Mouse (Mus musculus) limb, embryonic 14.5 days (tissue): Measurements from ENCODE around the gene Akip1. TPM values are rescaled to one million over a fixed set of nuclear protein-coding genes. Genes with fewer than 3 reads are reported as not detected.
A peak's percentile ranks its signal among the peaks of the same experiment; 100 is the strongest.

ENCODE experiments used
- ATAC-seq: fragments of 200-750 bp; cut with Nextera tagmentation; 2 replicates; pipeline ENCODE4 v1.8.0; 2017; ENCODE audit warnings: low read depth, moderate number of reproducible peaks, moderate TSS enrichment; ENCODE audit not compliant: low FRiP score
- DNase-seq: peaks from one replicate; pipeline ENCODE4 v3.0.0-alpha.2; 2015; ENCODE audit warnings: low spot score
- H3K27ac ChIP-seq: fragments of 300-500 bp; sonication (generic); replicated peaks from 2 replicates; pipeline ENCODE4 v1.5.1; 2014; ENCODE audit warnings: low read depth, mild to moderate bottlenecking, low read length, moderate library complexity, mixed read lengths
- H3K27me3 ChIP-seq: fragments of 300-500 bp; sonication (generic); 2 replicates; pipeline ENCODE4 v1.6.1; 2014; ENCODE audit warnings: low read length, mixed read lengths; ENCODE audit not compliant: control insufficient read depth, insufficient read depth
- H3K36me3 ChIP-seq: fragments of 300-500 bp; sonication (generic); 2 replicates; pipeline ENCODE4 v1.6.1; 2014; ENCODE audit warnings: mild to moderate bottlenecking, low read length, moderate library complexity, mixed read lengths; ENCODE audit not compliant: control insufficient read depth, insufficient read depth
- H3K4me1 ChIP-seq: fragments of 300-500 bp; sonication (generic); 2 replicates; pipeline ENCODE4 v1.6.1; 2014; ENCODE audit warnings: antibody characterized with exemption, low read length, mixed read lengths; ENCODE audit not compliant: control insufficient read depth, insufficient read depth
- H3K4me2 ChIP-seq: fragments of 300-500 bp; sonication (generic); replicated peaks from 2 replicates; pipeline ENCODE4 v1.6.1; 2014; ENCODE audit warnings: low read depth, mild to moderate bottlenecking, low read length, moderate library complexity; ENCODE audit not compliant: severe bottlenecking
- H3K4me3 ChIP-seq: fragments of 300-500 bp; sonication (generic); replicated peaks from 2 replicates; pipeline ENCODE4 v1.5.1; 2014; ENCODE audit warnings: low read length
- H3K9ac ChIP-seq: fragments of 300-500 bp; sonication (generic); 2 replicates; pipeline ENCODE4 v1.6.1; 2014; ENCODE audit warnings: mild to moderate bottlenecking, low read depth, low read length, moderate library complexity; ENCODE audit not compliant: severe bottlenecking
- H3K9me3 ChIP-seq: fragments of 300-500 bp; sonication (generic); 2 replicates; pipeline ENCODE4 v1.6.1; 2016; ENCODE audit warnings: low read length; ENCODE audit not compliant: control insufficient read depth
- POLR2A ChIP-seq: fragments of 200-500 bp; IDR thresholded peaks from 2 replicates; pipeline ENCODE4 v1.8.0; 2012; ENCODE audit warnings: inconsistent platforms, mild to moderate bottlenecking, moderate library complexity, borderline replicate concordance; ENCODE audit not compliant: insufficient read depth, insufficient read length; ENCODE audit errors: extremely low read depth
- WGBS: fragments of 180-500 bp; shearing (Covaris S2); extraction: QIAGEN DNeasy Blood & Tissue Kit; methylation state at CpG from one replicate; pipeline ENCODE4 v1.1.7; 2014; 5-methylcytosine and 5-hydroxymethylcytosine counted together
- polyA plus RNA-seq, 2 experiments: library from polyadenylated mRNA; depleted of rRNA in 1 of 2; stranded (reverse) in 1 of 2; unstranded in 1 of 2; fragments of >200 nt; fragmentation: Nextera tagmentation in 1 of 2; extraction: Ambion mirVana in 1 of 2; gene quantifications; 2 replicates each; pipeline versions ENCODE4 v1.2.1 to v1.2.3; 2012 to 2014

Akip1 gene
- polyA plus RNA-seq, 2 experiments, result 25.5 to 39.0 TPM

DNA sequence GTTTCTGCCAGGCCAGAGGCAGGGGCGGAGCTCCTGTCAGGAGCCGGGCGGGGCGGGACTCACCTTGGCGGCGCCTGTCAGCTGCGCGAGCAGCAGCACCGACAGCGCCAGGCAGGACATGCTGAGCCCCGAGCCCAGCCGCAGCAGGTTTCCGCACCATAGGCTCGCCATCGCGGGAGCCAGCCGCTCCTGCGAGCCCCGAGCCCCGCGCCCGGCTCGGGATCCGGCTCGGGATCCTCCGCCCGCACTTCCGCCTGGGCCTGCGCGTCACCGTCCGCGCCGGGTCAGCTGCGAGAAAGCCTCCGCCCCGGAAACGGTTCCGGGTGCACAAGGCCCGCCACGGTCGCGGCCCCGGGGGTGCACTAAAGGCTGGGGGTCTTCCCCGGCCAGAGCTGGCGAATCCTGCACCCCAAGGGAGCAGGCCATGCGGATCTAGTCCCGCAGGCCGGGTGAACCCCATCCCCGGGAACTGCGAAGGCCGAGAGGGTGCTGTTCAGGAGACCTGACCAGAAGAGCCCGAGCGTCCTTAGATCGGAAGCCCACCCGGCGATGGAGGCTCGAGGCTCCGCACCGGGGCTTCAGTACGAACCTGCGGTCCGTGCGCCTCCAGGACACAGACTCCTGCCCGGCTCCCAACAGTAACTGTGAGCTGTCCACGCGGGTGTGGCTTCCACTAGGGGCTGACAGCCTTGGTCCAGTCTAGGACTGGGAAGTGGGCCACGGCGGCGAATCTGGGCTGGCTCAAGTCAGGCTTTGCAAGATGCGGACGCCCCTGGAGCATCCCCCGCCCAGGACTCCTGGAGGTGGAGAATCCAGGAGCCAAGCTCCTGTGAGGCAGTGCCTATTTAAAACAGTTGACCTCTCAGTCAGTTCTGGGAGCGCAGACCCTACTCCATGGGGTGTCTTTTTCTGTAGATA, 48.8 kb downstream of the Akip1 start, which contains the start of gene Tmem9b:
Tmem9b (minus strand) TSS at position 868 of the 918 bp plus-strand sequence.
- peaks cover 4% of the 10 kb centered on the region; the same call in 1 of the 2 replicates for H3K4me1 ChIP-seq
- peak; percentile 44; the same call in 1 of the 2 replicates for TF ChIP-seq POLR2A
- peak within 1 kb of the TSS; percentile 95 for H3K4me3 ChIP-seq
- peak; percentile 62 for DNase-seq
- WGBS, result under 1% methylated on average over 63 of the region's 74 CpGs
- peak within 1 kb of the TSS; percentile 86 for H3K27ac ChIP-seq
- no peaks in the 10 kb centered on the region for H3K36me3 ChIP-seq
- H3K4me2 ChIP-seq, result peak within 1 kb of the TSS; percentile 86
- peak within 1 kb of the TSS; percentile 86 for H3K9ac ChIP-seq
- no peaks in the 10 kb centered on the region for H3K9me3 ChIP-seq
- H3K27me3 ChIP-seq, result no peaks in the 10 kb centered on the region
- peak; percentile 89 for ATAC-seq

DNA sequence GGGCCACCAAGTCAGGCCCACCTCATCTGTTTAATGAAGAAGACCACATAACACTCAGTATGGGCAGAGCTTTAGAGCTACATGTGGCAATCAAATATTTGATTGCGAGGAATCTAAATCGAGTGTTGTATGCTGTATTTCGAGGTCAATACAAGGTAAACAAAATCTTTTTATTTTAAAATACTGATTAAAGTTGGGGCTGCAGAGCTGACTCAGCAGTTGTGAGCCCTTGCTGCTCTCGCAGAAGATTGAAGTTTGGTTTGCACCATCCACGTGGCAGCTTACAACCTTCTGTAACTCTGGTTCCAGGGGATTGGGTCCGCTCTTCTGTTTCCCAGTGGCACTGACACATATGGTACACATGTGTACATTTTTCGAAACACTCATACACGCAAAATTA, 50.5 kb downstream of the Akip1 start:
- DNase-seq (no peak), ATAC-seq (no peak)
- Histone ChIP-seq H3K4me3 (no peak overlapping the region), H3K4me2 (no peak overlapping the region), H3K36me3 (no peaks in the 10 kb centered on the region), H3K9me3 (no peaks in the 10 kb centered on the region), H3K27me3 (no peaks in the 10 kb centered on the region), H3K27ac (no peak overlapping the region), H3K4me1 (peaks cover 4% of the 10 kb centered on the region; the same call in 1 of the 2 replicates), H3K9ac (no peak overlapping the region)
- TF ChIP-seq POLR2A, result no peak
- WGBS, result 84% methylated on average over 8 of the region's 8 CpGs

DNA sequence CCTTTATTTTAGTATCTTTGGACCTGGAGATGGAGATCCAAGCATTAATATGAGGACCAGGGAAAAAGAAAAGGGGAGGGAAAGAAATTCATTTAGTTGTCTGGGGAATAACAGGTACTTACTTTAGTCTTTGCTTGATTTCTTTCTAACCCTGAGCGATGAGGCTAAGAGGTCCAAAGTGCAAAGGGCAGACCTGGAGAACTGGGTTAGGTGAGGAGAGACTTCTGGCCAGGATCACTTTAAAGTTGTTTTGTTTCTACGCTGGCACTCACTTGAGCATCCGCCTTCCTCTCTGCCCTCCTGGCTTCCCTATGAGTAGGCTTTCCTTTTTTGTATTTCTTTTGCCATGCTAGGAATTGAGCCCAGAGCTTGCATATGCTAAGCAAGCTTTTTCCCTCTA, 52.8 kb downstream of the Akip1 start:
- no peaks in the 10 kb centered on the region for H3K27me3 ChIP-seq
- no peak for DNase-seq
- H3K4me3 ChIP-seq, result no peak overlapping the region
- no peak for ATAC-seq
- peaks cover 4% of the 10 kb centered on the region; the same call in 1 of the 2 replicates for H3K4me1 ChIP-seq
- H3K9ac ChIP-seq, result no peak overlapping the region
- 89% methylated on average over 3 of the region's 3 CpGs for WGBS
- no peak overlapping the region for H3K4me2 ChIP-seq
- TF ChIP-seq POLR2A, result no peak
- no peaks in the 10 kb centered on the region for H3K9me3 ChIP-seq
- no peak overlapping the region for H3K27ac ChIP-seq
- no peaks in the 10 kb centered on the region for H3K36me3 ChIP-seq

Other genes with a start within 250 kb of the Akip1 start
- 0.11 and 0.13 TPM in 2 replicates for gene Trim66, start 195.6 kb upstream of the Akip1 start, polyA plus RNA-seq (2012; rRNA removed)
- gene Trim66, start 195.6 kb upstream of the Akip1 start, polyA plus RNA-seq (2014; fragmentation: Nextera tagmentation; extraction: Ambion mirVana), result 0.04 TPM in 2 replicates
- gene Rpl27a, start 184.5 kb upstream of the Akip1 start, polyA plus RNA-seq (2012; rRNA removed), result 705 and 923 TPM in 2 replicates
- 161 and 165 TPM in 2 replicates for gene Rpl27a, start 184.5 kb upstream of the Akip1 start, polyA plus RNA-seq (2014; fragmentation: Nextera tagmentation; extraction: Ambion mirVana)
- 56.3 and 57.0 TPM in 2 replicates for gene St5, start 85 bp upstream of the Akip1 start, polyA plus RNA-seq (2012; rRNA removed)
- 45.0 and 52.1 TPM in 2 replicates for gene St5, start 85 bp upstream of the Akip1 start, polyA plus RNA-seq (2014; fragmentation: Nextera tagmentation; extraction: Ambion mirVana)
- gene BC051019, start 20.2 kb downstream of the Akip1 start, polyA plus RNA-seq (2012; rRNA removed), result 0.10 and 0.14 TPM in 2 replicates
- gene BC051019, start 20.2 kb downstream of the Akip1 start, polyA plus RNA-seq (2014; fragmentation: Nextera tagmentation; extraction: Ambion mirVana), result 0.15 TPM in 2 replicates
- gene Ascl3, start 28.0 kb downstream of the Akip1 start, polyA plus RNA-seq (2012; rRNA removed), result not detected in 2 replicates
- not detected in 2 replicates for gene Ascl3, start 28.0 kb downstream of the Akip1 start, polyA plus RNA-seq (2014; fragmentation: Nextera tagmentation; extraction: Ambion mirVana)
- 36.6 and 38.2 TPM in 2 replicates for gene Tmem9b, start 49.2 kb downstream of the Akip1 start, polyA plus RNA-seq (2012; rRNA removed)
- 64.2 and 69.2 TPM in 2 replicates for gene Tmem9b, start 49.2 kb downstream of the Akip1 start, polyA plus RNA-seq (2014; fragmentation: Nextera tagmentation; extraction: Ambion mirVana)
- 0.46 and 0.62 TPM in 2 replicates for gene Nrip3, start 78.3 kb downstream of the Akip1 start, polyA plus RNA-seq (2012; rRNA removed)
- gene Nrip3, start 78.3 kb downstream of the Akip1 start, polyA plus RNA-seq (2014; fragmentation: Nextera tagmentation; extraction: Ambion mirVana), result 1.3 and 1.5 TPM in 2 replicates
- 4.7 and 5.2 TPM in 2 replicates for gene Scube2, start 162.0 kb downstream of the Akip1 start, polyA plus RNA-seq (2012; rRNA removed)
- 9.2 and 11.7 TPM in 2 replicates for gene Scube2, start 162.0 kb downstream of the Akip1 start, polyA plus RNA-seq (2014; fragmentation: Nextera tagmentation; extraction: Ambion mirVana)